Mouse (Mus musculus) bone marrow macrophage, adult 2 months (primary cell): ENCODE data around the gene Psmb2. TPM values are rescaled to one million over a fixed set of nuclear protein-coding genes. Genes with fewer than 3 reads are reported as not detected.

Source experiments
- H3K27ac ChIP-seq: 2 replicates; pipeline ENCODE4 v1.5.1; 2012; ENCODE audit warnings: low read depth, low read length; ENCODE audit not compliant: insufficient read depth
- H3K4me1 ChIP-seq: 2 replicates; pipeline ENCODE4 v1.6.1; 2012; ENCODE audit warnings: low read length; ENCODE audit not compliant: control insufficient read depth, insufficient read depth
- H3K4me3 ChIP-seq: 2 replicates; pipeline ENCODE4 v1.5.1; 2012; ENCODE audit warnings: mild to moderate bottlenecking, low read length, moderate library complexity; ENCODE audit not compliant: insufficient read depth
- CTCF ChIP-seq: IDR thresholded peaks from 2 replicates; pipeline ENCODE4 v1.5.1; 2012; ENCODE audit warnings: low read depth, mild to moderate bottlenecking, low read length, moderate library complexity
- POLR2A ChIP-seq: IDR thresholded peaks from 2 replicates; pipeline ENCODE4 v1.6.1; 2012; ENCODE audit warnings: mild to moderate bottlenecking, low read depth, low read length, borderline replicate concordance
- polyA plus RNA-seq: library from polyadenylated mRNA; stranded (reverse); fragments of >200 nt; gene quantifications from 2 replicates; pipeline ENCODE4 v1.2.4, GENCODE M21; 2012; ENCODE audit not compliant: missing spikeins, insufficient read depth, insufficient read length

Psmb2 gene
- 171 and 182 TPM in 2 replicates for polyA plus RNA-seq

GRCm38 (mm10) chr4:126677054-126678003 is at the start of gene Psmb2:
Gene Psmb2, plus strand, starts transcription at chr4:126677630.
- Histone ChIP-seq H3K27ac (peak within 1 kb of the TSS; percentile 65), H3K4me1 (peaks cover 6% of the 10 kb centered on the region), H3K4me3 (peak within 1 kb of the TSS; percentile 84)
- no peak for TF ChIP-seq CTCF
- 0 out of 2 replicates have a peak, but pooled peaks have one; percentile 1 for TF ChIP-seq POLR2A

GRCm38 (mm10) chr4:126631922-126632321 is 45.5 kb upstream of the Psmb2 start:
- no peak overlapping the region for H3K4me3 ChIP-seq
- H3K4me1 ChIP-seq = no peaks in the 10 kb centered on the region
- TF ChIP-seq CTCF (0 out of 2 replicates have a peak, but pooled peaks have one; percentile 22), POLR2A (no peak)
- no peak overlapping the region for H3K27ac ChIP-seq

- TF ChIP-seq POLR2A (no peak), CTCF (no peak)
- H3K27ac ChIP-seq = no peak overlapping the region
- H3K4me3 ChIP-seq = no peak overlapping the region
- H3K4me1 ChIP-seq = no peaks in the 10 kb centered on the region
These were observed 44.8 kb upstream of the Psmb2 start for GRCm38 (mm10) chr4:126632668-126633067.

GRCm38 (mm10) chr4:126636330-126636729 is 41.1 kb upstream of the Psmb2 start:
- TF ChIP-seq CTCF (no peak), POLR2A (no peak)
- Histone ChIP-seq H3K4me3 (no peak overlapping the region), H3K4me1 (no peaks in the 10 kb centered on the region), H3K27ac (no peak overlapping the region)

- TF ChIP-seq CTCF (no peak), POLR2A (no peak)
These were observed 40.0 kb upstream of the Psmb2 start for GRCm38 (mm10) chr4:126637446-126637845.

GRCm38 (mm10) chr4:126639339-126639738 is 38.1 kb upstream of the Psmb2 start:
- no peak overlapping the region for H3K4me3 ChIP-seq
- H3K4me1 ChIP-seq = no peaks in the 10 kb centered on the region
- no peak overlapping the region for H3K27ac ChIP-seq
- no peak for TF ChIP-seq CTCF
- TF ChIP-seq POLR2A = no peak

More at GRCm38 (mm10) chr4:126637446-126637845, 40.0 kb upstream of the Psmb2 start:
- Histone ChIP-seq H3K4me1 (no peaks in the 10 kb centered on the region), H3K27ac (no peak overlapping the region), H3K4me3 (no peak overlapping the region)

- Histone ChIP-seq H3K4me1 (no peaks in the 10 kb centered on the region), H3K27ac (no peak overlapping the region), H3K4me3 (no peak overlapping the region)
- no peak for TF ChIP-seq POLR2A
- TF ChIP-seq CTCF = no peak
These were observed 35.5 kb upstream of the Psmb2 start for GRCm38 (mm10) chr4:126641901-126642300.

GRCm38 (mm10) chr4:126643815-126644214 is 33.6 kb upstream of the Psmb2 start:
- no peak overlapping the region for H3K27ac ChIP-seq
- no peak overlapping the region for H3K4me3 ChIP-seq
- TF ChIP-seq POLR2A (no peak), CTCF (no peak)
- no peaks in the 10 kb centered on the region for H3K4me1 ChIP-seq

- H3K4me1 ChIP-seq = no peaks in the 10 kb centered on the region
- H3K4me3 ChIP-seq = no peak overlapping the region
- no peak overlapping the region for H3K27ac ChIP-seq
- TF ChIP-seq CTCF = no peak
- no peak for TF ChIP-seq POLR2A
These were observed 33.0 kb upstream of the Psmb2 start for GRCm38 (mm10) chr4:126644333-126644963.
